Mouse (Mus musculus) lung, embryonic 14.5 days (tissue): ENCODE data around the gene Tlr7. TPM values are rescaled to one million over a fixed set of nuclear protein-coding genes. Genes with fewer than 3 reads are reported as not detected.
"Not testable (repeated sequence)": the region's sequence is repeated elsewhere in the genome, so short reads cannot be mapped to it uniquely, and the experiment has no call there.

Experiments
- ATAC-seq: fragments of 200-750 bp; cut with Nextera tagmentation; 2 replicates; pipeline ENCODE4 v1.8.0; 2017; ENCODE audit warnings: mild to moderate bottlenecking, moderate TSS enrichment, moderate library complexity; ENCODE audit not compliant: insufficient read depth
- DNase-seq: peaks from one replicate; pipeline ENCODE4 v3.0.0-alpha.2; 2015
- H3K27ac ChIP-seq: fragments of 300-500 bp; sonication (generic); 2 replicates; pipeline ENCODE4 v1.5.1; 2014; ENCODE audit warnings: low read depth, mild to moderate bottlenecking, moderate library complexity
- H3K27me3 ChIP-seq: fragments of 300-500 bp; sonication (generic); 2 replicates; pipeline ENCODE4 v1.6.1; 2014; ENCODE audit warnings: low read length, control low read depth; ENCODE audit not compliant: insufficient read depth
- H3K36me3 ChIP-seq: fragments of 300-500 bp; sonication (generic); 2 replicates; pipeline ENCODE4 v1.6.1; 2014; ENCODE audit warnings: control low read depth; ENCODE audit not compliant: insufficient read depth
- H3K4me1 ChIP-seq: fragments of 300-500 bp; sonication (generic); 2 replicates; pipeline ENCODE4 v1.6.1; 2014; ENCODE audit warnings: antibody characterized with exemption, control low read depth; ENCODE audit not compliant: insufficient read depth
- H3K4me2 ChIP-seq: fragments of 300-500 bp; sonication (generic); 2 replicates; pipeline ENCODE4 v1.6.1; 2014; ENCODE audit warnings: mild to moderate bottlenecking
- H3K4me3 ChIP-seq: fragments of 300-500 bp; sonication (generic); 2 replicates; pipeline ENCODE4 v1.5.1; 2014; ENCODE audit warnings: low read depth, low read length
- H3K9ac ChIP-seq: fragments of 300-500 bp; sonication (generic); 2 replicates; pipeline ENCODE4 v1.6.1; 2014
- H3K9me3 ChIP-seq: fragments of 300-500 bp; sonication (generic); 2 replicates; pipeline ENCODE4 v1.6.1; 2016; ENCODE audit warnings: low read depth, low read length, control low read depth
- CTCF ChIP-seq: IDR thresholded peaks from 2 replicates; pipeline ENCODE4 v1.5.1; 2016; ENCODE audit warnings: antibody characterized with exemption, low read depth
- WGBS: fragments of 180-500 bp; shearing (Covaris S2); extraction: QIAGEN DNeasy Blood & Tissue Kit; methylation state at CpG from one replicate; pipeline ENCODE4 v1.1.7; 2014; 5-methylcytosine and 5-hydroxymethylcytosine counted together
- polyA plus RNA-seq: library from polyadenylated mRNA; unstranded; fragments of >200 nt; fragmentation: Nextera tagmentation; extraction: Ambion mirVana; gene quantifications from 2 replicates; pipeline ENCODE4 v1.2.1, GENCODE M21; 2014

Gene Tlr7
- polyA plus RNA-seq, 1 experiment from 2014 or later = 0.59 TPM

- TF ChIP-seq CTCF = no peak
- DNase-seq (peak; percentile 39), ATAC-seq (no peak; the same call in 1 of the 2 replicates)
- H3K9me3 ChIP-seq = no peaks in the 10 kb centered on the region
- WGBS = 83% methylated on average over 1 of the region's 1 CpGs
- H3K4me2 ChIP-seq = no peak overlapping the region
- no peak overlapping the region for H3K27ac ChIP-seq
- H3K36me3 ChIP-seq = no peaks in the 10 kb centered on the region
- H3K9ac ChIP-seq = no peak overlapping the region
- H3K27me3 ChIP-seq = no peaks in the 10 kb centered on the region
- H3K4me3 ChIP-seq = no peak overlapping the region
- H3K4me1 ChIP-seq = no peaks in the 10 kb centered on the region
These were observed 1.3 kb downstream of the Tlr7 start for GRCm38 (mm10) chrX:167329098-167329497.

- DNase-seq (no peak), ATAC-seq (no peak)
- Histone ChIP-seq H3K9me3 (no peaks in the 10 kb centered on the region), H3K4me3 (no peak overlapping the region), H3K27ac (no peak overlapping the region), H3K9ac (no peak overlapping the region), H3K36me3 (no peaks in the 10 kb centered on the region), H3K4me1 (no peaks in the 10 kb centered on the region), H3K27me3 (no peaks in the 10 kb centered on the region), H3K4me2 (no peak overlapping the region)
- no peak for TF ChIP-seq CTCF
- 87% methylated on average over 3 of the region's 3 CpGs for WGBS
These were observed 1.8 kb downstream of the Tlr7 start for GRCm38 (mm10) chrX:167328519-167328918.

GRCm38 (mm10) chrX:167323742-167324141 lies 6.6 kb downstream of the Tlr7 start:
- Histone ChIP-seq H3K4me3 (no peak overlapping the region), H3K9me3 (no peaks in the 10 kb centered on the region), H3K4me1 (no peaks in the 10 kb centered on the region), H3K36me3 (no peaks in the 10 kb centered on the region), H3K4me2 (no peak overlapping the region), H3K9ac (no peak overlapping the region), H3K27ac (no peak overlapping the region), H3K27me3 (no peaks in the 10 kb centered on the region)
- no peak for ATAC-seq
- no peak for DNase-seq
- TF ChIP-seq CTCF = no peak
- 40% methylated on average over 1 of the region's 1 CpGs for WGBS

- Histone ChIP-seq H3K36me3 (no peaks in the 10 kb centered on the region), H3K9ac (no peak overlapping the region), H3K4me2 (no peak overlapping the region), H3K27ac (no peak overlapping the region), H3K9me3 (no peaks in the 10 kb centered on the region), H3K4me1 (no peaks in the 10 kb centered on the region), H3K4me3 (no peak overlapping the region), H3K27me3 (no peaks in the 10 kb centered on the region)
- DNase-seq = no peak
- 64% methylated on average over 4 of the region's 4 CpGs for WGBS
- TF ChIP-seq CTCF = no peak
- ATAC-seq = no peak
These were observed 9.0 kb downstream of the Tlr7 start for GRCm38 (mm10) chrX:167321233-167321806.

- Histone ChIP-seq H3K36me3 (no peaks in the 10 kb centered on the region), H3K27ac (no peak overlapping the region), H3K27me3 (no peaks in the 10 kb centered on the region), H3K9ac (no peak overlapping the region), H3K4me1 (no peaks in the 10 kb centered on the region), H3K4me2 (no peak overlapping the region), H3K4me3 (no peak overlapping the region), H3K9me3 (no peaks in the 10 kb centered on the region)
- 56% methylated on average over 4 of the region's 4 CpGs for WGBS
- no peak for TF ChIP-seq CTCF
- DNase-seq (no peak), ATAC-seq (no peak)
These were observed 11.4 kb downstream of the Tlr7 start for GRCm38 (mm10) chrX:167318819-167319396.

GRCm38 (mm10) chrX:167315766-167316165 lies 14.6 kb downstream of the Tlr7 start:
- H3K36me3 ChIP-seq = no peaks in the 10 kb centered on the region
- H3K4me3 ChIP-seq = no peak overlapping the region
- no peak overlapping the region for H3K27ac ChIP-seq
- WGBS = 67% methylated on average over 5 of the region's 5 CpGs
- H3K9me3 ChIP-seq = no peaks in the 10 kb centered on the region
- no peak for TF ChIP-seq CTCF
- no peak overlapping the region for H3K4me2 ChIP-seq
- ATAC-seq = no peak
- H3K9ac ChIP-seq = no peak overlapping the region
- no peaks in the 10 kb centered on the region for H3K4me1 ChIP-seq
- H3K27me3 ChIP-seq = no peaks in the 10 kb centered on the region
- DNase-seq = peak; percentile 8

GRCm38 (mm10) chrX:167315093-167315726 lies 15.1 kb downstream of the Tlr7 start:
- Histone ChIP-seq H3K27ac (no peak overlapping the region), H3K4me1 (no peaks in the 10 kb centered on the region), H3K4me2 (no peak overlapping the region), H3K9ac (no peak overlapping the region), H3K36me3 (no peaks in the 10 kb centered on the region), H3K27me3 (no peaks in the 10 kb centered on the region), H3K4me3 (no peak overlapping the region), H3K9me3 (no peaks in the 10 kb centered on the region)
- 60% methylated on average over 4 of the region's 4 CpGs for WGBS
- no peak for ATAC-seq
- no peak for TF ChIP-seq CTCF
- no peak for DNase-seq

GRCm38 (mm10) chrX:167302061-167302460 lies 28.3 kb downstream of the Tlr7 start:
- not testable (repeated sequence) for H3K4me2 ChIP-seq, H3K27ac ChIP-seq, DNase-seq, H3K36me3 ChIP-seq, ATAC-seq, H3K4me3 ChIP-seq, H3K4me1 ChIP-seq, H3K9me3 ChIP-seq, H3K9ac ChIP-seq, H3K27me3 ChIP-seq
- no CpG with 5 or more reads among the region's 1 CpGs for WGBS
